24 mouse cellular contexts compared by ENCODE assay signal in genomic region chr9:51349422-51349821, GRCm38 (mm10). TPM values are rescaled to one million over a fixed set of nuclear protein-coding genes. Genes with fewer than 3 reads are reported as not detected.
A peak's percentile ranks its signal among the peaks of the same experiment; 100 is the strongest.
DNase-seq lines count a peak whose midpoint lies in the region; ATAC-seq and TF ChIP-seq lines count a peak whose summit lies in the region.
"Had no signal": no experiment of that assay in that cellular context is flagged by ENCODE, and none has a peak within 500 bp of the region (broad histone marks: within the 10 kb centered on the region; RNA-seq: fewer than 3 reads in every experiment).

No protein-coding gene starts in this region.

- no peaks in the 10 kb centered on the region for H3K27me3 ChIP-seq in embryonic facial prominence, embryonic 14.5 days (replicated peaks; ENCODE audit: control insufficient read depth, insufficient read depth, low read length)
- H3K27me3 ChIP-seq in embryonic facial prominence, embryonic 10.5 days (replicated peaks; ENCODE audit: low read depth, poor library complexity, severe bottlenecking) = 0 out of 2 replicates have a peak, but pooled peaks cover 3% of the 10 kb centered on the region
- no peaks in the 10 kb centered on the region for H3K27me3 ChIP-seq in limb, embryonic 14.5 days (ENCODE audit: control insufficient read depth, insufficient read depth, low read length)
- H3K27me3 ChIP-seq in limb, embryonic 10.5 days (ENCODE audit: low read depth, poor library complexity, severe bottlenecking) = no peaks in the 10 kb centered on the region
- H3K27me3 ChIP-seq in lung, postnatal 0 days (replicated peaks; ENCODE audit: insufficient read depth, low read length) = no peaks in the 10 kb centered on the region
- H3K27me3 ChIP-seq: embryonic facial prominence, embryonic 15.5 days; hindbrain, embryonic 12.5 days had no signal

- H3K36me3 ChIP-seq in embryonic facial prominence, embryonic 14.5 days (ENCODE audit: control insufficient read depth, insufficient read depth, low read length) = no peaks in the 10 kb centered on the region
- H3K36me3 ChIP-seq in embryonic facial prominence, embryonic 10.5 days (replicated peaks) = no peaks in the 10 kb centered on the region
- H3K36me3 ChIP-seq in limb, embryonic 14.5 days (ENCODE audit: control insufficient read depth, insufficient read depth, low read length) = no peaks in the 10 kb centered on the region
- H3K36me3 ChIP-seq in limb, embryonic 10.5 days = no peaks in the 10 kb centered on the region
- no peaks in the 10 kb centered on the region for H3K36me3 ChIP-seq in lung, postnatal 0 days (ENCODE audit: insufficient read depth, low read length)
- H3K36me3 ChIP-seq: embryonic facial prominence, embryonic 15.5 days; forebrain, embryonic 10.5 days; heart, embryonic 10.5 days; hindbrain, embryonic 12.5 days had no signal

- no peak for TF ChIP-seq POLR2A in limb, embryonic 14.5 days (IDR thresholded peaks at IDR 0.05; ENCODE audit: borderline replicate concordance, extremely low read depth, insufficient read depth, insufficient read length)
- TF ChIP-seq POLR2A in lung, adult 2 months (IDR thresholded peaks at IDR 0.05; ENCODE audit: borderline replicate concordance, extremely low read depth, low read depth, low read length) = no peak

- H3K27ac ChIP-seq in embryonic facial prominence, embryonic 14.5 days (replicated peaks; ENCODE audit: low read depth, low read length) = no peak overlapping the region
- no peak overlapping the region for H3K27ac ChIP-seq in embryonic facial prominence, embryonic 10.5 days (replicated peaks)
- H3K27ac ChIP-seq in limb, embryonic 14.5 days (replicated peaks; ENCODE audit: low read depth, low read length) = no peak overlapping the region
- H3K27ac ChIP-seq in limb, embryonic 10.5 days = no peak overlapping the region
- H3K27ac ChIP-seq in lung, postnatal 0 days (ENCODE audit: low read length) = no peak overlapping the region
- H3K27ac ChIP-seq: embryonic facial prominence, embryonic 15.5 days; forebrain, embryonic 10.5 days; heart, embryonic 10.5 days; hindbrain, embryonic 12.5 days had no signal

- no peak for TF ChIP-seq CTCF in lung, postnatal 0 days (IDR thresholded peaks at IDR 0.05)
- no peak for TF ChIP-seq CTCF in lung, adult 2 months (IDR thresholded peaks at IDR 0.05; ENCODE audit: insufficient read depth, low read length)

- 0 out of 2 replicates have a peak, but pooled peaks cover 4% of the 10 kb centered on the region for H3K4me1 ChIP-seq in embryonic facial prominence, embryonic 14.5 days (ENCODE audit: control insufficient read depth, insufficient read depth, low read length)
- H3K4me1 ChIP-seq in embryonic facial prominence, embryonic 10.5 days = no peaks in the 10 kb centered on the region
- H3K4me1 ChIP-seq in limb, embryonic 14.5 days (ENCODE audit: control insufficient read depth, insufficient read depth, low read length) = peaks cover 2% of the 10 kb centered on the region; the same call in 1 of the 2 replicates
- no peaks in the 10 kb centered on the region for H3K4me1 ChIP-seq in limb, embryonic 10.5 days
- no peaks in the 10 kb centered on the region for H3K4me1 ChIP-seq in lung, postnatal 0 days (ENCODE audit: insufficient read depth, low read depth, low read length)
- H3K4me1 ChIP-seq in lung, adult 2 months (ENCODE audit: control insufficient read depth, insufficient read depth, low read length) = no peaks in the 10 kb centered on the region; the same call in 1 of the 2 replicates
- H3K4me1 ChIP-seq: forebrain, embryonic 10.5 days; hindbrain, embryonic 12.5 days had no signal

- DNase-seq in embryonic facial prominence, embryonic 14.5 days (ENCODE audit: low spot score) = peak; percentile 43
- no peak for DNase-seq in embryonic facial prominence, embryonic 10.5 days (ENCODE audit: low spot score)
- peak; percentile 40 for DNase-seq in limb, embryonic 14.5 days (ENCODE audit: low spot score)
- DNase-seq in limb, embryonic 10.5 days (ENCODE audit: low spot score) = no peak
- DNase-seq in lung, postnatal 0 days (ENCODE audit: low spot score) = peak; percentile 19
- no peak for DNase-seq in lung, adult 2 months
- peak; percentile 14 to 49 for DNase-seq in lung, postnatal 4 days
- no peak for DNase-seq in retina, postnatal 1 day
- DNase-seq: adrenal gland, postnatal 10 days; cerebellum, adult 11-12 months; cerebellum, adult 9-10 months; cerebellum, postnatal 36 days; heart, postnatal 10 days; heart, postnatal 4 days had no signal

- no peaks in the 10 kb centered on the region for H3K9me3 ChIP-seq in embryonic facial prominence, embryonic 14.5 days (ENCODE audit: control insufficient read depth, low read length)
- no peaks in the 10 kb centered on the region for H3K9me3 ChIP-seq in embryonic facial prominence, embryonic 10.5 days
- H3K9me3 ChIP-seq in limb, embryonic 14.5 days (ENCODE audit: control insufficient read depth, low read length) = no peaks in the 10 kb centered on the region
- no peaks in the 10 kb centered on the region for H3K9me3 ChIP-seq in limb, embryonic 10.5 days (replicated peaks)
- no peaks in the 10 kb centered on the region for H3K9me3 ChIP-seq in lung, postnatal 0 days (ENCODE audit: low read length)
- H3K9me3 ChIP-seq: embryonic facial prominence, embryonic 15.5 days; forebrain, embryonic 10.5 days; heart, embryonic 10.5 days; hindbrain, embryonic 12.5 days had no signal

- H3K9ac ChIP-seq in embryonic facial prominence, embryonic 14.5 days (ENCODE audit: low read depth, low read length) = no peak overlapping the region
- no peak overlapping the region for H3K9ac ChIP-seq in limb, embryonic 14.5 days (ENCODE audit: low read depth, low read length, severe bottlenecking)
- H3K9ac ChIP-seq in lung, postnatal 0 days (replicated peaks; ENCODE audit: low read depth) = no peak overlapping the region
- H3K9ac ChIP-seq: embryonic facial prominence, embryonic 15.5 days; hindbrain, embryonic 12.5 days had no signal

- 50% methylated on average over 5 of the region's 5 CpGs for WGBS in embryonic facial prominence, embryonic 14.5 days
- 80% methylated on average over 5 of the region's 5 CpGs for WGBS in embryonic facial prominence, embryonic 10.5 days
- 58% methylated on average over 5 of the region's 5 CpGs for WGBS in limb, embryonic 14.5 days
- WGBS in limb, embryonic 10.5 days = 80% methylated on average over 5 of the region's 5 CpGs
- WGBS in lung, postnatal 0 days = 54% methylated on average over 5 of the region's 5 CpGs
- WGBS in lung, adult 2 months = 68% methylated on average over 5 of the region's 5 CpGs

- no peak overlapping the region for H3K4me3 ChIP-seq in embryonic facial prominence, embryonic 14.5 days (ENCODE audit: low read depth, low read length)
- no peak overlapping the region for H3K4me3 ChIP-seq in embryonic facial prominence, embryonic 10.5 days
- no peak overlapping the region for H3K4me3 ChIP-seq in limb, embryonic 14.5 days (replicated peaks; ENCODE audit: low read length)
- H3K4me3 ChIP-seq in limb, embryonic 10.5 days = no peak overlapping the region
- H3K4me3 ChIP-seq in lung, postnatal 0 days (ENCODE audit: low read depth, low read length) = no peak overlapping the region
- no peak overlapping the region for H3K4me3 ChIP-seq in lung, adult 2 months (replicated peaks; ENCODE audit: extremely low read depth, low read depth, low read length)
- H3K4me3 ChIP-seq: embryonic facial prominence, embryonic 15.5 days; erythroblast, embryonic 14.5 days; forebrain, embryonic 10.5 days; heart, embryonic 10.5 days; hindbrain, embryonic 12.5 days had no signal

- no peak overlapping the region for H3K4me2 ChIP-seq in embryonic facial prominence, embryonic 14.5 days (ENCODE audit: low read depth, low read length)
- no peak overlapping the region for H3K4me2 ChIP-seq in limb, embryonic 14.5 days (replicated peaks; ENCODE audit: low read depth, low read length, severe bottlenecking)
- H3K4me2 ChIP-seq in lung, postnatal 0 days (replicated peaks; ENCODE audit: low read depth, low read length) = no peak overlapping the region
- H3K4me2 ChIP-seq: embryonic facial prominence, embryonic 15.5 days; hindbrain, embryonic 12.5 days had no signal

- TF ChIP-seq EP300 in lung, postnatal 0 days (IDR thresholded peaks at IDR 0.05) = no peak

- no peak for ATAC-seq in embryonic facial prominence, embryonic 14.5 days (ENCODE audit: low read depth)
- no peak for ATAC-seq in limb, embryonic 14.5 days (ENCODE audit: low FRiP score, low read depth)
- no peak for ATAC-seq in lung, postnatal 0 days
- ATAC-seq: forebrain, embryonic 14.5 days; hindbrain, embryonic 16.5 days had no signal

RNA-seq across cellular contexts. Expression of gene 1810046K07Rik, which starts 20.7 kb away (rescaled TPM):
- polyA plus RNA-seq in embryonic facial prominence, embryonic 14.5 days (2014; fragmentation: Nextera tagmentation; extraction: Ambion mirVana) = not detected in 2 replicates
- polyA plus RNA-seq in embryonic facial prominence, embryonic 10.5 days (2016; fragmentation: Nextera tagmentation; extraction: Ambion mirVana) = not detected in 2 replicates
- 0.13 and 0.65 TPM in 2 replicates for polyA plus RNA-seq in limb, embryonic 14.5 days (2012; rRNA removed)
- not detected in 2 replicates for polyA plus RNA-seq in limb, embryonic 14.5 days (2014; fragmentation: Nextera tagmentation; extraction: Ambion mirVana)
- not detected in 2 replicates for polyA plus RNA-seq in limb, embryonic 10.5 days (2016; fragmentation: Nextera tagmentation; extraction: Ambion mirVana)
- polyA plus RNA-seq in lung, postnatal 0 days (2015; fragmentation: Nextera tagmentation; extraction: Ambion mirVana) = 0.20 and 0.24 TPM in 2 replicates
- 0.82 and 2.6 TPM in 2 replicates for polyA plus RNA-seq in lung, adult 2 months (2012; rRNA removed)
- polyA plus RNA-seq: brain, embryonic 14.5 days; C2C12; forebrain, embryonic 10.5 days; forebrain, embryonic 14.5 days; heart, embryonic 10.5 days; heart, embryonic 14.5 days; hindbrain, embryonic 12.5 days; hindbrain, embryonic 16.5 days had no signal

Comparison
In these comparisons a context has a peak if more than half of its experiments do, and no peak if none do; other contexts are left out.
1. DNase-seq: peak in embryonic facial prominence, embryonic 14.5 days (single experiment), limb, embryonic 14.5 days (single experiment), lung, postnatal 0 days (single experiment) and lung, postnatal 4 days (2 of 2); none in embryonic facial prominence, embryonic 10.5 days (single experiment), limb, embryonic 10.5 days (single experiment), lung, adult 2 months (single experiment) and retina, postnatal 1 day (single experiment).